Mouse (Mus musculus): ENCODE measurements around the gene Kif21b. TPM values are rescaled to one million over a fixed set of nuclear protein-coding genes. Genes with fewer than 3 reads are reported as not detected.

The Kif21b gene
- polyA plus RNA-seq, 1 experiment from 2014 or later, result 43.6 TPM

DNA sequence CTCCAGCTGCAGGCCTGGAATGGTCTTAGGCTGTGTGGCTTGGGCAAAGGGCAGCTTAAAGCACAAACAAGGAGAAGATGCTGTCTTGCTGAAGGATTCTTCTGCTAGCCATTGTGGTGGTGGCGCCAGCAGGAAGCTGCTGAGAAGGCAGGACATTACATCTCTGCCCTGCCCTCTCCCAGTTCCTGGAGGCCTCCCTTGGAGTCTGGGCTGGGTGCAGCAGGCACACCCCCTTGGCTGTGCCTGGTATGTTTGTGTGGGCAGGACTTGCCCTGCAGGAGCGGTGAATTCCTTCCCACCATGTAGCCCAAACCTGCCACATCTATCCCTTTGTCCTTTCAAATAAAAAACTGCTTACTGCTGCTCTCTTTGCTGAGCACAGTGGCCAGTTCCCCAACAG lies 45.9 kb downstream of the Kif21b start:
- H3K36me3 ChIP-seq (ENCODE audit: control insufficient read depth, insufficient read depth, low read length), result peaks cover 27% of the 10 kb centered on the region

DNA sequence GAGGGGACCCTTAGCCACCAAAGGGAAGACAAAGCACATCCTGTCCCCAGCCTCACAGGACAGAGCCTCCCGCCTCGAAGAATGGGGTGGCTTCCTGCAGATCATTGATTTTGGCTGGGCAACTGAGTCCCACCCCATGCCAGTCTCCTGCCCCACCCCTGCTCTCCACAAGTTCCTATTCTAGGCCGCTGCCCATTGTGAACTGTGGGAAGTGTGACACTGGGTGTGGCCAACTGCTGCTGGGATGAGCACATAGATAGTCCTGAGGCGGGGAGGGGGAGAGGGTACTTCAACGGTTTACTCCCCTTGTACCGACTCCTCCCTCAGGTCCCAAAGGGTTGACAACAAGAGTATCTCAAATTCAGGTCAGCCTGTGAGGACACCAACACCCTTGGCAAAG lies 47.6 kb downstream of the Kif21b start:
- Histone ChIP-seq H3K4me3 (ENCODE audit: low read length) (no peak overlapping the region), H3K27me3 (replicated peaks; ENCODE audit: control insufficient read depth, insufficient read depth, low read length) (no peaks in the 10 kb centered on the region), H3K9ac (ENCODE audit: low read depth, low read length) (no peak overlapping the region), H3K36me3 (ENCODE audit: control insufficient read depth, insufficient read depth, low read length) (peaks cover 17% of the 10 kb centered on the region; the same call in 1 of the 2 replicates), H3K4me2 (ENCODE audit: low read length) (no peak overlapping the region), H3K9me3 (ENCODE audit: control insufficient read depth, low read length) (no peaks in the 10 kb centered on the region), H3K27ac (ENCODE audit: low read depth, low read length) (no peak overlapping the region), H3K4me1 (ENCODE audit: control insufficient read depth, insufficient read depth, low read depth, low read length) (peaks cover 7% of the 10 kb centered on the region)
- no peak for ATAC-seq
- 57% methylated on average over 6 of the region's 6 CpGs for WGBS

More for the DNA sequence above, 45.9 kb downstream of the Kif21b start:
- Histone ChIP-seq H3K4me3 (ENCODE audit: low read length) (no peak overlapping the region), H3K9me3 (ENCODE audit: control insufficient read depth, low read length) (no peaks in the 10 kb centered on the region), H3K4me2 (ENCODE audit: low read length) (no peak overlapping the region), H3K27ac (ENCODE audit: low read depth, low read length) (no peak overlapping the region), H3K27me3 (replicated peaks; ENCODE audit: control insufficient read depth, insufficient read depth, low read length) (no peaks in the 10 kb centered on the region), H3K4me1 (ENCODE audit: control insufficient read depth, insufficient read depth, low read depth, low read length) (peaks cover 10% of the 10 kb centered on the region), H3K9ac (ENCODE audit: low read depth, low read length) (peak overlapping the region; percentile 11; the same call in 1 of the 2 replicates)
- 80% methylated on average over 2 of the region's 2 CpGs for WGBS
- ATAC-seq, result no peak

DNA sequence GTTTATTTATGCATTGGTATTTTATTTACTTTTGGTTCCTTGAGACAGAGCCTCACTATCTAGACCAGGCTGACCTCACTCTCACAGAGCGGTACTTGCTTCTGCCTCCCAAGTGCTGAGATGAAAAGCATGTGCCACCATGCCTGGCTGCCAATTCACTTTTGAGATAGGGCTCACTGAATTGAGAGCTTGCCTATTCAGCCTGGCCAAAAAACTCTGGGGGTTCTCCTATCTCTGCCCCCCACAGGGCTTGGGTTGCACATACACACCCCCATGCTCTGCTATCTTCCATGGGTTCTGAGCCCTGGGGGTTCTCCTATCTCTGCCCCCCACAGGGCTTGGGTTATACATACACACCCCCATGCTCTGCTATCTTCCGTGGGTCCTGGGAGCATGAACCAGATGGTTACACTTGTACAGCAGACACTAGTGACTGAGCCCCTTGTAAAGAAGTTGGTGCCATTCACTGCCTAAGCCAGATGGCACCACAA lies 48.4 kb downstream of the Kif21b start:
- no peaks in the 10 kb centered on the region for H3K27me3 ChIP-seq (replicated peaks; ENCODE audit: control insufficient read depth, insufficient read depth, low read length)
- no peaks in the 10 kb centered on the region; the same call in 1 of the 2 replicates for H3K4me1 ChIP-seq (ENCODE audit: control insufficient read depth, insufficient read depth, low read depth, low read length)
- 54% methylated on average over 2 of the region's 2 CpGs for WGBS
- peaks cover 17% of the 10 kb centered on the region; the same call in 1 of the 2 replicates for H3K36me3 ChIP-seq (ENCODE audit: control insufficient read depth, insufficient read depth, low read length)
- ATAC-seq, result 0 out of 2 replicates have a peak, but pooled peaks have one; percentile 6
- H3K4me2 ChIP-seq (ENCODE audit: low read length), result no peak overlapping the region
- H3K9me3 ChIP-seq (ENCODE audit: control insufficient read depth, low read length), result no peaks in the 10 kb centered on the region
- no peak overlapping the region for H3K9ac ChIP-seq (ENCODE audit: low read depth, low read length)
- no peak overlapping the region for H3K4me3 ChIP-seq (ENCODE audit: low read length)
- no peak overlapping the region for H3K27ac ChIP-seq (ENCODE audit: low read depth, low read length)

DNA sequence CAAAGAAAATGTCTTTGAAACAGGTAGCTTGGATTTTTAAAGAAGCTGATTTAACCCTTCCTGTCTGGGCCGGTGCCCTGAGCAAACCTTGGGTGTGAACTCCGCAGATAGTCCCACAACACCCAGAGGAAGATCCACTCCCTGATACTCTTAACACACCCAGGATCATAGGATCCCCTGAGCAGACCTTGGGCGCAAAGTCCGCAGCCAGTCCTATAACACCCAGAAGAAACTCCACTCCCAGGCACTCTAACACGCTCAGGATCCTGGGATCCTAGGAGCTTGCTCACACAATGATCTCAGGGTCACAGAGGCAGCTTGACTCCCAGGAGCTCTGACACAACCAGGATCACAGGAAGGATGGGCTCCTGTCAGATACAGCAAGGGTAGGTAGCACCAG lies 58.8 kb downstream of the Kif21b start:
- H3K9ac ChIP-seq (ENCODE audit: low read depth, low read length), result no peak overlapping the region
- H3K36me3 ChIP-seq (ENCODE audit: control insufficient read depth, insufficient read depth, low read length), result no peaks in the 10 kb centered on the region
- no peak overlapping the region for H3K27ac ChIP-seq (ENCODE audit: low read depth, low read length)
- no peaks in the 10 kb centered on the region for H3K27me3 ChIP-seq (replicated peaks; ENCODE audit: control insufficient read depth, insufficient read depth, low read length)
- no peaks in the 10 kb centered on the region for H3K4me1 ChIP-seq (ENCODE audit: control insufficient read depth, insufficient read depth, low read depth, low read length)
- no peak overlapping the region for H3K4me3 ChIP-seq (ENCODE audit: low read length)
- H3K9me3 ChIP-seq (ENCODE audit: control insufficient read depth, low read length), result no peaks in the 10 kb centered on the region
- no peak overlapping the region for H3K4me2 ChIP-seq (ENCODE audit: low read length)
- WGBS, result 89% methylated on average over 5 of the region's 5 CpGs
- ATAC-seq, result no peak

DNA sequence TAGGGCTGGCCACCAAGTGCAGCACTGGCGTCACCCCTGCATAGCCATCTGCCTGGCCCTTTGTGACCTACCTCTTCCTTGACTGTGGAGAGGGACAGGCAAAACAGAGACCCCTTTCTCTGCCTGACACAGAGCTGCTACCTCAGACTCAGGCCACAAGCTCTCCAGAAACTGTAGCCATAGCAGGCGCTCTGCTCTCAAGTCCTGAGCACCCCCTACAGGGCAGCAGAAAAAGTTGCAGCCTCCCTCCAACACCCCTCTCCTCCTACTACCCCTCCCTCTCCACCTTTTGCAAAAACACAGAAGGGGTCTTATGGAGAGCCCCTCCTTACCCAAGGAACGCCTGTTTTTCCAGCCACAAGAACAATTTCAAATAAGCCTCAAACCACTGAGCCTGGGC lies 81.6 kb downstream of the Kif21b start, which contains the start of gene Mroh3:
TSS of gene Mroh3 (minus strand) at position 26 of the 400 bp plus-strand sequence.
- peak; percentile 59; the same call in 1 of the 2 replicates for ATAC-seq
- H3K4me2 ChIP-seq (ENCODE audit: low read length), result no peak within 1 kb of the TSS
- no peaks in the 10 kb centered on the region for H3K9me3 ChIP-seq (ENCODE audit: control insufficient read depth, low read length)
- WGBS, result 21% methylated on average over 3 of the region's 3 CpGs
- no peaks in the 10 kb centered on the region for H3K4me1 ChIP-seq (ENCODE audit: control insufficient read depth, insufficient read depth, low read depth, low read length)
- H3K9ac ChIP-seq (ENCODE audit: low read depth, low read length), result no peak within 1 kb of the TSS
- H3K27me3 ChIP-seq (replicated peaks; ENCODE audit: control insufficient read depth, insufficient read depth, low read length), result no peaks in the 10 kb centered on the region
- no peaks in the 10 kb centered on the region for H3K36me3 ChIP-seq (ENCODE audit: control insufficient read depth, insufficient read depth, low read length)
- H3K4me3 ChIP-seq (ENCODE audit: low read length), result no peak within 1 kb of the TSS
- no peak within 1 kb of the TSS for H3K27ac ChIP-seq (ENCODE audit: low read depth, low read length)

DNA sequence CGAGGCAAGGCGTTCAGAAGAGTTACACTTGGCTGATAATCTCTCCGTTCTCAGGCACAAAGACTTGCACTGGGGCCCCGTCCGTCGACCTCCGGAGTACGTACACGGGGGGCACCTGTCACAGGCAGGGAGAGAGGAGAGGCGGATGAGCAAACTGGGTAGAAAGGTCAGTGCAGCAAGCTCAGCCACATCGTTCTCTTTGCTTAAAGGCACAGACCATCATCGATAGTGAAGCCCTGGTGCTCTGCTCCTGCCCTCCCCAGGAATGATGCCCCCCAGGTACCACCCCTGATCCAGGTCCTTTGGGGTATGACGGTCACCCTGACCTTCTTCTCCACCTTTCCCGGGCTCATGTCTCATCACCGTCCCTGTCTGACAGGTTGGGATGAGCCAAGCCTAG lies 83.1 kb downstream of the Kif21b start:
- Histone ChIP-seq H3K4me1 (ENCODE audit: control insufficient read depth, insufficient read depth, low read depth, low read length) (no peaks in the 10 kb centered on the region), H3K4me2 (ENCODE audit: low read length) (no peak overlapping the region), H3K36me3 (ENCODE audit: control insufficient read depth, insufficient read depth, low read length) (no peaks in the 10 kb centered on the region), H3K9ac (ENCODE audit: low read depth, low read length) (no peak overlapping the region), H3K27ac (ENCODE audit: low read depth, low read length) (no peak overlapping the region), H3K27me3 (replicated peaks; ENCODE audit: control insufficient read depth, insufficient read depth, low read length) (no peaks in the 10 kb centered on the region), H3K4me3 (ENCODE audit: low read length) (no peak overlapping the region), H3K9me3 (ENCODE audit: control insufficient read depth, low read length) (no peaks in the 10 kb centered on the region)
- ATAC-seq, result no peak
- WGBS, result 80% methylated on average over 15 of the region's 15 CpGs

DNA sequence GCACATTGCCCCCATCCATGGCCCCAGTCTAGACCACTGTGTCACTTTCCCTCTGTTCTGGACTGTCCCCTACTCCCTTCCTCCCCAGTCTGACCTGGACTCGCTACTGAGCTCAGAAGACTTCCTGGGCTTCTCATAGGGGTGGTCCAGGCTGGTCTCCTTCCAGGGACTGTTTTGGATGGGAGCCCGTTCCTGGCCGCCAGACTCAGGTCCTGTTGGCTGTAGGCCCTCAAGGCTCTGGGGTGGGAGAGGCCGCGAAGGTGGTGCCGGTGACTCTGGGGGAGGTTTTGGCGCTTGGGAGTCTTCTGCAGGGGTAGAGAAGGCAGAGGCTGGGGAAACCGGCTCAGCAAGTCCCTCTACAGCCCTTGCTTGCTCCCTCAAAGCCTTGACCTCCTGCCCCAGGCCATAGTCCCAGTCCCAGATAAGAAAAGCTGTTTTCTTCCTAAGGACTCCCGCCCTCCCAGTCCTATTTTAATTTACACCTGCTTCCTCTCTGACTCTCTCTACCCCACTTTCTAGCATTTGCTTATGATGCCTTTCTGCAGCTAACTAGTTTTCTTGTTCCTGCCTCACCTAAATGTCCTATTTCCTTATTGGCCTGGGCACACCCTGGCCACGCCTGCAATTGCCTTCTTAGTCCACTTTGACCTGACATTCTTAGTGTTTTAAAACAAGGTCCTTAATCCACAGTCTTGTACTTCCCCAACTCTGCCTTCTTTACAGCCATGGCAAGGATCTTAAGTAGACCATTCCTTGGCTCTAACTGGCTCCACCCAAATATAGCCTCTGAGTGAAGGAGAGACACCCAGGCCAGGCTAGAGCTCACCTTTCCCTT lies 89.1 kb downstream of the Kif21b start:
- H3K27me3 ChIP-seq (replicated peaks; ENCODE audit: control insufficient read depth, insufficient read depth, low read length), result no peaks in the 10 kb centered on the region
- H3K4me2 ChIP-seq (ENCODE audit: low read length), result no peak overlapping the region
- H3K27ac ChIP-seq (ENCODE audit: low read depth, low read length), result no peak overlapping the region
- no peak overlapping the region for H3K9ac ChIP-seq (ENCODE audit: low read depth, low read length)
- no peak for ATAC-seq
- H3K4me1 ChIP-seq (ENCODE audit: control insufficient read depth, insufficient read depth, low read depth, low read length), result peaks cover 3% of the 10 kb centered on the region
- H3K9me3 ChIP-seq (ENCODE audit: control insufficient read depth, low read length), result no peaks in the 10 kb centered on the region
- no peak overlapping the region for H3K4me3 ChIP-seq (ENCODE audit: low read length)
- no peaks in the 10 kb centered on the region for H3K36me3 ChIP-seq (ENCODE audit: control insufficient read depth, insufficient read depth, low read length)
- 85% methylated on average over 10 of the region's 10 CpGs for WGBS

DNA sequence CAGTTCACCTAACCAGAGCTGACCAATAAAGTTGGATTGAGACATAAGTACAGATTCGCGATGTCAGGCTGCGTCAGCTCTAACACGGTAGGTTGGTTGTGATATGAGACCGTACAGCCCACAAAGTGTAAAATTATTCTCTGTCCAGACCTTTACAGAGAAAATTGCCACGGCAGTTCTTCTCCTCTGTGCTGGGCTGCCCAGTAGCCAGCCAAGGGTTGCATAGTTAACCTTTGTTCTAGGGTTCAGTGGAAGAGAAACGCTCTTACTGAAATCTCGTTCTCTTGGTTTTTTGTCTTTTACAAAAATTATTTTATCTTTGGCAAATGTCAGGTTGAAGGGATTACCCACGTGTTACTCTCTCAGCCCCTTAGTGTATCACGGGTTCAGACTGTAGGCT lies 91.2 kb downstream of the Kif21b start:
- Histone ChIP-seq H3K36me3 (ENCODE audit: control insufficient read depth, insufficient read depth, low read length) (no peaks in the 10 kb centered on the region), H3K4me1 (ENCODE audit: control insufficient read depth, insufficient read depth, low read depth, low read length) (peaks cover 7% of the 10 kb centered on the region), H3K27me3 (replicated peaks; ENCODE audit: control insufficient read depth, insufficient read depth, low read length) (no peaks in the 10 kb centered on the region), H3K27ac (ENCODE audit: low read depth, low read length) (no peak overlapping the region), H3K4me2 (ENCODE audit: low read length) (no peak overlapping the region), H3K4me3 (ENCODE audit: low read length) (no peak overlapping the region), H3K9me3 (ENCODE audit: control insufficient read depth, low read length) (no peaks in the 10 kb centered on the region), H3K9ac (ENCODE audit: low read depth, low read length) (no peak overlapping the region)
- WGBS, result 84% methylated on average over 10 of the region's 10 CpGs
- no peak for ATAC-seq

DNA sequence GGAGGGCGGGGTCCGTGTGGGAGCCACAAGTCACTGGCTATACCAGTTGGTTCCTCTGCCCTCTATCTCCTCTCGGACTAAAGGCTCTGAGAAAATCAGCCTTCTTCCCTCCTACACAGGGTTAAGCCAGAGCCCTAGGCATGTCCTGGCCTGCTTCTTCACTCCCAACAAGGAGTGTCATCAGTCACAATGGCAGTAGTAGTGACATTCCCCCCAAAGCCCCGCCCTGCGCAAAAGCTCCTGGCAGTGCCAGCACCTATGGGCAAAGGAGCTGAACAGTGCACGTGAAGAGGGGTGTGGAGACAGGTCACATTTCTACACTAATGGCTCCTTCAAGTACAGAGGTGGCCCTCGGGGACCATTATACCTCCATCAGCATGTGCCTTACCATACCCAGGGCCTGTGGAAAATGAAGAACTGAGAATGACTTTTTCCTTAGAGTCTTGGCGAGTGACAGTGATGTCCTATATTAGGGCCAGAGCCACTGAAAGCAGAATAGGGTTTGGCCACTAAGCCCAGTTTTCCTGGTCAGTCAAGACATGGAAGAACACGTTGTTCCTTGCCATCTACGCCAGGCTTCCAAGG lies 92.7 kb downstream of the Kif21b start:
- no peak overlapping the region for H3K9ac ChIP-seq (ENCODE audit: low read depth, low read length)
- H3K36me3 ChIP-seq (ENCODE audit: control insufficient read depth, insufficient read depth, low read length), result no peaks in the 10 kb centered on the region
- no peaks in the 10 kb centered on the region for H3K27me3 ChIP-seq (replicated peaks; ENCODE audit: control insufficient read depth, insufficient read depth, low read length)
- no peak overlapping the region for H3K27ac ChIP-seq (ENCODE audit: low read depth, low read length)
- H3K9me3 ChIP-seq (ENCODE audit: control insufficient read depth, low read length), result no peaks in the 10 kb centered on the region
- 94% methylated on average over 10 of the region's 10 CpGs for WGBS
- ATAC-seq, result no peak
- no peak overlapping the region for H3K4me2 ChIP-seq (ENCODE audit: low read length)
- H3K4me1 ChIP-seq (ENCODE audit: control insufficient read depth, insufficient read depth, low read depth, low read length), result peaks cover 11% of the 10 kb centered on the region
- H3K4me3 ChIP-seq (ENCODE audit: low read length), result no peak overlapping the region
